Mouse (Mus musculus): Measurements from ENCODE around the gene Zfp143. TPM values are rescaled to one million over a fixed set of nuclear protein-coding genes. Genes with fewer than 3 reads are reported as not detected.

Gene Zfp143
- polyA plus RNA-seq, 1 experiment from 2014 or later = 6.4 TPM

GRCm38 (mm10) chr7:110110061-110110656 is 49.1 kb downstream of the Zfp143 start:
- TF ChIP-seq EP300 (optimal IDR thresholded peaks at IDR 0.05) (no peak), CTCF (IDR thresholded peaks at IDR 0.05; ENCODE audit: low read depth) (no peak)
- no peaks in the 10 kb centered on the region for H3K36me3 ChIP-seq (ENCODE audit: control insufficient read depth, insufficient read depth, low read length)
- H3K9me3 ChIP-seq (ENCODE audit: control insufficient read depth, low read length) = no peaks in the 10 kb centered on the region
- no peak overlapping the region for H3K4me3 ChIP-seq (ENCODE audit: low read depth, low read length)
- no peak for ATAC-seq (ENCODE audit: low FRiP score, low TSS enrichment)
- peak overlapping the region; percentile 85 for H3K27ac ChIP-seq (replicated peaks)
- no peak overlapping the region for H3K4me2 ChIP-seq (replicated peaks; ENCODE audit: low read depth)
- 36% methylated on average over 4 of the region's 4 CpGs for WGBS
- H3K27me3 ChIP-seq (ENCODE audit: control insufficient read depth, insufficient read depth, low read length) = no peaks in the 10 kb centered on the region
- no peak overlapping the region for H3K9ac ChIP-seq (ENCODE audit: low read length)
- DNase-seq (ENCODE audit: low spot score) = no peak
- no peaks in the 10 kb centered on the region for H3K4me1 ChIP-seq (replicated peaks; ENCODE audit: control insufficient read depth, insufficient read depth)

DNA sequence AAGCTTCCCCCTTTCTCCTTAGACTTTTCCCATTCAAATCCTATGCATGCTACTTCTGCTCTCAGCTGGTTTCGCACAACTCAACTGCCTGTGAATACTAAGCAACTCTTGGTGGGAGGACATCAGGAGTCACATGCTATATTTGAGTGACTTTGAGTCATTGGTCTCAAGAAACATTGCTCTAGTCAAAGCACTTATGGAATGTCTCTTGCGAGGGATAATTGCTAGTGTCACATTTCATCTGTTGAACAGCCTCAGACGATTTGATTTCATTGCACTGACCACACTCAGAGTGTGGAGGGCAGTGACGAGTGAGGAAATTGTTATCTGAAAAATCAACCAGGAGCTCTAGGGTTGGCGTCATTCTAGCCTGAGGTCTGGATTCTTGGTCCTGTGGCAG is 53.7 kb downstream of the Zfp143 start:
- H3K36me3 ChIP-seq (ENCODE audit: control insufficient read depth, insufficient read depth, low read length) = no peaks in the 10 kb centered on the region
- no peak overlapping the region for H3K4me3 ChIP-seq (ENCODE audit: low read depth, low read length)
- no peak overlapping the region for H3K9ac ChIP-seq (ENCODE audit: low read length)
- H3K27me3 ChIP-seq (ENCODE audit: control insufficient read depth, insufficient read depth, low read length) = no peaks in the 10 kb centered on the region
- no peak for DNase-seq (ENCODE audit: low spot score)
- no peaks in the 10 kb centered on the region for H3K9me3 ChIP-seq (ENCODE audit: control insufficient read depth, low read length)
- no peak overlapping the region for H3K27ac ChIP-seq (replicated peaks)
- TF ChIP-seq CTCF (IDR thresholded peaks at IDR 0.05; ENCODE audit: low read depth) (no peak), EP300 (optimal IDR thresholded peaks at IDR 0.05) (no peak)
- no peak for ATAC-seq (ENCODE audit: low FRiP score, low TSS enrichment)
- H3K4me2 ChIP-seq (replicated peaks; ENCODE audit: low read depth) = no peak overlapping the region
- WGBS = 46% methylated on average over 5 of the region's 5 CpGs
- no peaks in the 10 kb centered on the region for H3K4me1 ChIP-seq (replicated peaks; ENCODE audit: control insufficient read depth, insufficient read depth)

GRCm38 (mm10) chr7:110116731-110117291 is 55.8 kb downstream of the Zfp143 start:
- no peaks in the 10 kb centered on the region; the same call in 1 of the 2 replicates for H3K4me1 ChIP-seq (replicated peaks; ENCODE audit: control insufficient read depth, insufficient read depth)
- H3K4me3 ChIP-seq (ENCODE audit: low read depth, low read length) = no peak overlapping the region
- peak; percentile 48 for DNase-seq (ENCODE audit: low spot score)
- H3K27me3 ChIP-seq (ENCODE audit: control insufficient read depth, insufficient read depth, low read length) = no peaks in the 10 kb centered on the region
- peak overlapping the region; percentile 3; the same call in 1 of the 2 replicates for H3K27ac ChIP-seq (replicated peaks)
- 22% methylated on average over 1 of the region's 1 CpGs for WGBS
- TF ChIP-seq CTCF (IDR thresholded peaks at IDR 0.05; ENCODE audit: low read depth) (0 out of 2 replicates have a peak, but pooled peaks have one; percentile 4), EP300 (optimal IDR thresholded peaks at IDR 0.05) (peak; percentile 88)
- H3K36me3 ChIP-seq (ENCODE audit: control insufficient read depth, insufficient read depth, low read length) = no peaks in the 10 kb centered on the region
- peak; percentile 22; the same call in 1 of the 2 replicates for ATAC-seq (ENCODE audit: low FRiP score, low TSS enrichment)
- no peak overlapping the region for H3K9ac ChIP-seq (ENCODE audit: low read length)
- H3K9me3 ChIP-seq (ENCODE audit: control insufficient read depth, low read length) = no peaks in the 10 kb centered on the region
- H3K4me2 ChIP-seq (replicated peaks; ENCODE audit: low read depth) = no peak overlapping the region

GRCm38 (mm10) chr7:110118448-110118847 is 57.4 kb downstream of the Zfp143 start:
- Histone ChIP-seq H3K4me2 (replicated peaks; ENCODE audit: low read depth) (no peak overlapping the region), H3K36me3 (ENCODE audit: control insufficient read depth, insufficient read depth, low read length) (no peaks in the 10 kb centered on the region), H3K4me3 (ENCODE audit: low read depth, low read length) (no peak overlapping the region), H3K27me3 (ENCODE audit: control insufficient read depth, insufficient read depth, low read length) (no peaks in the 10 kb centered on the region), H3K4me1 (replicated peaks; ENCODE audit: control insufficient read depth, insufficient read depth) (no peaks in the 10 kb centered on the region; the same call in 1 of the 2 replicates), H3K27ac (replicated peaks) (peak overlapping the region; percentile 66), H3K9me3 (ENCODE audit: control insufficient read depth, low read length) (no peaks in the 10 kb centered on the region), H3K9ac (ENCODE audit: low read length) (no peak overlapping the region)
- TF ChIP-seq CTCF (IDR thresholded peaks at IDR 0.05; ENCODE audit: low read depth) (no peak), EP300 (optimal IDR thresholded peaks at IDR 0.05) (no peak)
- 56% methylated on average over 2 of the region's 2 CpGs for WGBS
- ATAC-seq (ENCODE audit: low FRiP score, low TSS enrichment) = no peak
- no peak for DNase-seq (ENCODE audit: low spot score)

GRCm38 (mm10) chr7:110120157-110120784 is 59.3 kb downstream of the Zfp143 start:
- Histone ChIP-seq H3K9ac (ENCODE audit: low read length) (no peak overlapping the region), H3K9me3 (ENCODE audit: control insufficient read depth, low read length) (no peaks in the 10 kb centered on the region), H3K4me2 (replicated peaks; ENCODE audit: low read depth) (peak overlapping the region; percentile 87; the same call in 1 of the 2 replicates), H3K36me3 (ENCODE audit: control insufficient read depth, insufficient read depth, low read length) (no peaks in the 10 kb centered on the region), H3K4me1 (replicated peaks; ENCODE audit: control insufficient read depth, insufficient read depth) (no peaks in the 10 kb centered on the region; the same call in 1 of the 2 replicates), H3K27ac (replicated peaks) (peak overlapping the region; percentile 91), H3K27me3 (ENCODE audit: control insufficient read depth, insufficient read depth, low read length) (no peaks in the 10 kb centered on the region), H3K4me3 (ENCODE audit: low read depth, low read length) (no peak overlapping the region)
- DNase-seq (ENCODE audit: low spot score) (no peak), ATAC-seq (ENCODE audit: low FRiP score, low TSS enrichment) (no peak)
- TF ChIP-seq CTCF (IDR thresholded peaks at IDR 0.05; ENCODE audit: low read depth) (no peak), EP300 (optimal IDR thresholded peaks at IDR 0.05) (no peak)
- WGBS = 65% methylated on average over 2 of the region's 2 CpGs

DNA sequence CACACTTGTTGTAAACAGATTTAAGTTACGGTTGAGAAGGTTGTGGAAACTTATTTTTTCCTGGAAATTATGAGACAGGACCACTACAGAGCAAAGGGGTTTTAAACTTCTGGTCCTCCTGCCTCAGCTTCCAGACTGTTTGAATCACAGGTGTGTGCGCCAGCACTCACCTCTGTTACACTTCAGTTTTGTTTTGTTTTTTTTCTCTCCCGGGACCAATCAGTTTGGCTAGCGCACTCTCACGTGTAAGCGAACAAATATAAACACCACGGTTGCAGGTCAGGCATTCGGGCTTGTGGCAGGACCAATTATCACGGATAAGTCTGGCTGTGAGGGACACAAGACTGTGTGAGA is 60.1 kb downstream of the Zfp143 start:
- no peak for TF ChIP-seq EP300 (optimal IDR thresholded peaks at IDR 0.05)
- TF ChIP-seq CTCF (IDR thresholded peaks at IDR 0.05; ENCODE audit: low read depth) = no peak
- Histone ChIP-seq H3K9ac (ENCODE audit: low read length) (peak overlapping the region; percentile 71), H3K4me2 (replicated peaks; ENCODE audit: low read depth) (peak overlapping the region; percentile 87)

More for the DNA sequence above, 60.1 kb downstream of the Zfp143 start:
- H3K36me3 ChIP-seq (ENCODE audit: control insufficient read depth, insufficient read depth, low read length) = no peaks in the 10 kb centered on the region
- under 1% methylated on average over 9 of the region's 9 CpGs for WGBS
- H3K27me3 ChIP-seq (ENCODE audit: control insufficient read depth, insufficient read depth, low read length) = no peaks in the 10 kb centered on the region
- no peaks in the 10 kb centered on the region; the same call in 1 of the 2 replicates for H3K4me1 ChIP-seq (replicated peaks; ENCODE audit: control insufficient read depth, insufficient read depth)
- peak overlapping the region; percentile 91 for H3K27ac ChIP-seq (replicated peaks)
- peak overlapping the region; percentile 90 for H3K4me3 ChIP-seq (ENCODE audit: low read depth, low read length)
- ATAC-seq (ENCODE audit: low FRiP score, low TSS enrichment) (no peak), DNase-seq (ENCODE audit: low spot score) (no peak)
- H3K9me3 ChIP-seq (ENCODE audit: control insufficient read depth, low read length) = no peaks in the 10 kb centered on the region

All from stomach, postnatal 0 days (tissue).